ENCODE assay signal across 40 mouse cellular contexts in genomic region chr11:94682427-94682826, GRCm38 (mm10). TPM values are rescaled to one million over a fixed set of nuclear protein-coding genes. Genes with fewer than 3 reads are reported as not detected.
"Had no signal": no experiment of that assay in that cellular context is flagged by ENCODE, and none has a peak within 500 bp of the region (broad histone marks: within the 10 kb centered on the region; RNA-seq: fewer than 3 reads in every experiment).

No protein-coding gene starts in this region.

- ATAC-seq: hindbrain, embryonic 16.5 days; inflammation-experienced regulatory T-cells, adult 6 months; intestine, embryonic 15.5 days; intestine, postnatal 0 days; liver, embryonic 12.5 days had no signal

- H3K4me2 ChIP-seq: hindbrain, embryonic 12.5 days; hindbrain, embryonic 14.5 days; intestine, embryonic 15.5 days; kidney, embryonic 15.5 days; limb, embryonic 13.5 days; limb, embryonic 15.5 days; liver, embryonic 12.5 days had no signal

- H3K4me3 ChIP-seq: gastrocnemius, adult 2 months; heart, embryonic 10.5 days; hindbrain, embryonic 10.5 days; hindbrain, embryonic 12.5 days; intestine, embryonic 15.5 days; kidney, embryonic 15.5 days; limb, embryonic 13.5 days; limb, embryonic 15.5 days; liver, embryonic 12.5 days had no signal

- H3K27me3 ChIP-seq: hindbrain, embryonic 12.5 days; intestine, embryonic 15.5 days; kidney, embryonic 15.5 days; limb, embryonic 13.5 days; limb, embryonic 15.5 days; liver, embryonic 12.5 days had no signal

- H3K36me3 ChIP-seq: heart, embryonic 10.5 days; hindbrain, embryonic 10.5 days; hindbrain, embryonic 12.5 days; intestine, embryonic 15.5 days; kidney, embryonic 15.5 days; limb, embryonic 13.5 days; limb, embryonic 15.5 days; liver, embryonic 12.5 days had no signal

- DNase-seq: gastrocnemius, adult 2 months; gastrocnemius, postnatal 10 days; gastrocnemius, postnatal 25 days; heart, postnatal 10 days; heart, postnatal 4 days; kidney, adult 9 months; kidney, postnatal 14 days; layer of hippocampus, adult 9-11 months; layer of hippocampus, postnatal 36 days; left cerebral cortex, postnatal 4 days had no signal

- H3K27ac ChIP-seq: gastrocnemius, adult 2 months; heart, embryonic 10.5 days; hindbrain, embryonic 10.5 days; hindbrain, embryonic 12.5 days; hindbrain, embryonic 14.5 days; intestine, embryonic 15.5 days; kidney, embryonic 15.5 days; kidney, postnatal 0 days; limb, embryonic 13.5 days; limb, embryonic 15.5 days; liver, embryonic 12.5 days; liver, embryonic 14.5 days had no signal

- H3K9me3 ChIP-seq: heart, embryonic 10.5 days; hindbrain, embryonic 10.5 days; hindbrain, embryonic 12.5 days; intestine, embryonic 15.5 days; kidney, embryonic 15.5 days; limb, embryonic 13.5 days; limb, embryonic 15.5 days; liver, embryonic 12.5 days had no signal

- H3K9ac ChIP-seq: hindbrain, embryonic 12.5 days; hindbrain, embryonic 14.5 days; intestine, embryonic 15.5 days; kidney, embryonic 15.5 days; limb, embryonic 13.5 days; limb, embryonic 15.5 days; liver, embryonic 12.5 days; liver, embryonic 14.5 days had no signal

RNA-seq across cellular contexts. Expression of gene Gm11541, which starts 21.9 kb away (rescaled TPM):
- total RNA-seq: gastrocnemius, adult 2 months; gastrocnemius, postnatal 10 days; gastrocnemius, postnatal 25 days; gastrocnemius, postnatal 4 days; granulocyte monocyte progenitor cell, adult 5-6 weeks; heart, adult 8-10 months; heart, postnatal 10 days; heart, postnatal 25 days; heart, postnatal 4 days; layer of hippocampus, adult 18-20 months; layer of hippocampus, adult 8-10 months; layer of hippocampus, postnatal 14 days; layer of hippocampus, postnatal 36 days; left cerebral cortex, adult 18-20 months; left cerebral cortex, adult 8-10 months; left cerebral cortex, postnatal 10 days; left cerebral cortex, postnatal 25 days; left cerebral cortex, postnatal 4 days had no signal
- polyA plus RNA-seq: frontal cortex, adult 2 months; heart, embryonic 10.5 days; heart, embryonic 14.5 days; heart, embryonic 16.5 days; hindbrain, embryonic 10.5 days; hindbrain, embryonic 14.5 days; inflammation-experienced regulatory T-cells, adult 6 months; kidney, adult 2 months; large intestine, adult 2 months; liver, embryonic 12.5 days; liver, embryonic 14.5 days had no signal

RNA-seq across cellular contexts. Expression of gene Eme1, which starts 28.7 kb away (rescaled TPM):
- total RNA-seq: gastrocnemius, adult 2 months; layer of hippocampus, postnatal 36 days; left cerebral cortex, adult 18-20 months had no signal
